Mouse (Mus musculus) stomach, postnatal 0 days (tissue): ENCODE results near the gene Ccdc77.

Experiments used
- CTCF ChIP-seq: IDR thresholded peaks from 2 replicates; pipeline ENCODE4 v1.5.1; 2016; ENCODE audit warnings: antibody characterized with exemption, low read depth, mild to moderate bottlenecking, moderate library complexity
- EP300 ChIP-seq: optimal IDR thresholded peaks from 2 replicates; pipeline ENCODE3; 2016; ENCODE audit warnings: antibody characterized with exemption

GRCm38 (mm10) chr6:120318303-120318940 lies 45.8 kb downstream of the Ccdc77 start:
- TF ChIP-seq CTCF (no peak), EP300 (no peak)
